ENCODE assay signal across 18 mouse cellular contexts in the genomic region with DNA sequence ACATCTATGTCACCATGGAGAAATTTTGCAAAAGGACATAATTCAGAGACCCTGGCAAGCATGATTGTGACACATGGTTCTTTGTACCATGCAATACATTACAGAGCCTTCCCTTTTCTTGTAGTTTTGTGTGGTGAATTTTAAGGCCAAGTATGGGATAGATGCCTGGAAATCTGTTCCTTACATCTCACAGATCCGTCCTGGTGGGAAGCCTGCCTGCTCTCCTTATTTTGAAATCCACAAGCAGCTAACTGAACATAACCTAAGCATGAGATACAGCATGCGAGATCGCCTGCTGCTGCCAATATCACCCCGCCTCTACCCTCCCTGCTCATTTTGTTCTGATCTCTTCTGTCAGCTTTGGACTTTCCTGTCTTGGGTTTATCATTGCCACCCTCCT.
DNase-seq lines count a peak whose midpoint lies in the region; ATAC-seq and TF ChIP-seq lines count a peak whose summit lies in the region.
"Had no signal": no experiment of that assay in that cellular context is flagged by ENCODE, and none has a peak within 500 bp of the region (broad histone marks: within the 10 kb centered on the region; RNA-seq: fewer than 3 reads in every experiment).

No protein-coding gene starts in this region.

- 42% methylated on average over 4 of the region's 4 CpGs for WGBS in forebrain, embryonic 15.5 days
- WGBS in forebrain, embryonic 12.5 days: 80% methylated on average over 4 of the region's 4 CpGs
- WGBS in hindbrain, postnatal 0 days: 55% methylated on average over 4 of the region's 4 CpGs
- WGBS in hindbrain, embryonic 16.5 days: 62% methylated on average over 4 of the region's 4 CpGs

- no peak for TF ChIP-seq POLR2A in brain, embryonic 14.5 days (IDR thresholded peaks at IDR 0.05; ENCODE audit: borderline replicate concordance, extremely low read depth, insufficient read depth, insufficient read length, poor library complexity, severe bottlenecking)

- no peaks in the 10 kb centered on the region for H3K9me3 ChIP-seq in forebrain, embryonic 15.5 days
- no peaks in the 10 kb centered on the region for H3K9me3 ChIP-seq in forebrain, embryonic 12.5 days
- no peaks in the 10 kb centered on the region for H3K9me3 ChIP-seq in hindbrain, postnatal 0 days (ENCODE audit: low read length)
- no peaks in the 10 kb centered on the region for H3K9me3 ChIP-seq in hindbrain, embryonic 16.5 days (ENCODE audit: control insufficient read depth, low read length)
- H3K9me3 ChIP-seq: limb, embryonic 12.5 days; liver, embryonic 15.5 days had no signal

- DNase-seq in brain, adult 2 months (ENCODE audit: low read depth, low spot score): peak; percentile 43
- DNase-seq in brain, embryonic 14.5 days (ENCODE audit: low read depth): peak; percentile 75
- peak; percentile 13 to 14 for DNase-seq in layer of hippocampus, adult 8-10 months (ENCODE audit: low spot score in 2 of 2)
- DNase-seq in gastrocnemius, postnatal 25 days: no peak
- DNase-seq in hindbrain, postnatal 0 days (ENCODE audit: low spot score): no peak
- DNase-seq: adrenal gland, adult 8-10 months; gastrocnemius, postnatal 36 days; heart, postnatal 36 days; kidney, adult 8-10 months; retina, postnatal 1 day; thymus, postnatal 36 days had no signal

- no peak overlapping the region for H3K9ac ChIP-seq in forebrain, embryonic 15.5 days (replicated peaks)
- H3K9ac ChIP-seq in forebrain, embryonic 12.5 days: no peak overlapping the region
- no peak overlapping the region for H3K9ac ChIP-seq in hindbrain, postnatal 0 days (replicated peaks; ENCODE audit: low read length)
- no peak overlapping the region for H3K9ac ChIP-seq in hindbrain, embryonic 16.5 days (ENCODE audit: low read depth, low read length)
- H3K9ac ChIP-seq: limb, embryonic 12.5 days; liver, embryonic 15.5 days had no signal

- no peak overlapping the region for H3K4me3 ChIP-seq in forebrain, embryonic 15.5 days
- no peak overlapping the region for H3K4me3 ChIP-seq in forebrain, embryonic 12.5 days (replicated peaks)
- no peak overlapping the region for H3K4me3 ChIP-seq in hindbrain, postnatal 0 days (ENCODE audit: low read length)
- H3K4me3 ChIP-seq in hindbrain, embryonic 16.5 days (ENCODE audit: low read length): no peak overlapping the region
- H3K4me3 ChIP-seq: limb, embryonic 12.5 days; liver, embryonic 15.5 days had no signal

- H3K27me3 ChIP-seq in forebrain, embryonic 15.5 days: no peaks in the 10 kb centered on the region
- H3K27me3 ChIP-seq in forebrain, embryonic 12.5 days: no peaks in the 10 kb centered on the region
- no peaks in the 10 kb centered on the region for H3K27me3 ChIP-seq in hindbrain, postnatal 0 days (ENCODE audit: insufficient read depth, low read length)
- H3K27me3 ChIP-seq in hindbrain, embryonic 16.5 days (replicated peaks; ENCODE audit: control insufficient read depth, insufficient read depth, low read length): no peaks in the 10 kb centered on the region
- H3K27me3 ChIP-seq: limb, embryonic 12.5 days; liver, embryonic 15.5 days had no signal

- peak overlapping the region; percentile 55 for H3K27ac ChIP-seq in forebrain, embryonic 15.5 days (replicated peaks)
- H3K27ac ChIP-seq in forebrain, embryonic 12.5 days: no peak overlapping the region
- no peak overlapping the region for H3K27ac ChIP-seq in hindbrain, postnatal 0 days
- no peak overlapping the region for H3K27ac ChIP-seq in hindbrain, embryonic 16.5 days (ENCODE audit: low read depth, low read length)
- H3K27ac ChIP-seq: limb, embryonic 12.5 days; liver, embryonic 15.5 days had no signal

- peak; percentile 85 for ATAC-seq in forebrain, embryonic 15.5 days (replicated peaks)
- no peak for ATAC-seq in forebrain, embryonic 12.5 days (ENCODE audit: low FRiP score)
- no peak for ATAC-seq in hindbrain, postnatal 0 days
- no peak for ATAC-seq in hindbrain, embryonic 16.5 days
- ATAC-seq: CD4-positive, CD25-positive, alpha-beta regulatory T cell, adult 4 months had no signal

- no peak for TF ChIP-seq CTCF in brain, embryonic 14.5 days (IDR thresholded peaks at IDR 0.05; ENCODE audit: borderline replicate concordance, extremely low read depth, insufficient read depth, insufficient read length)
- no peak for TF ChIP-seq CTCF in hindbrain, postnatal 0 days (IDR thresholded peaks at IDR 0.05; ENCODE audit: low read depth)

- no peak overlapping the region for H3K4me2 ChIP-seq in forebrain, embryonic 15.5 days (replicated peaks)
- no peak overlapping the region for H3K4me2 ChIP-seq in forebrain, embryonic 12.5 days
- H3K4me2 ChIP-seq in hindbrain, postnatal 0 days (ENCODE audit: low read depth, low read length): no peak overlapping the region
- H3K4me2 ChIP-seq in hindbrain, embryonic 16.5 days (ENCODE audit: low read length): no peak overlapping the region
- H3K4me2 ChIP-seq: heart, embryonic 11.5 days; limb, embryonic 12.5 days; liver, embryonic 15.5 days had no signal

- H3K4me1 ChIP-seq in forebrain, embryonic 15.5 days: 0 out of 2 replicates have a peak, but pooled peaks cover 5% of the 10 kb centered on the region
- H3K4me1 ChIP-seq in forebrain, embryonic 12.5 days: no peaks in the 10 kb centered on the region
- no peaks in the 10 kb centered on the region for H3K4me1 ChIP-seq in hindbrain, postnatal 0 days (ENCODE audit: insufficient read depth, low read length)
- no peaks in the 10 kb centered on the region for H3K4me1 ChIP-seq in hindbrain, embryonic 16.5 days (ENCODE audit: control insufficient read depth, insufficient read depth, low read depth, low read length)
- H3K4me1 ChIP-seq: limb, embryonic 12.5 days; liver, embryonic 15.5 days had no signal

- no peaks in the 10 kb centered on the region for H3K36me3 ChIP-seq in forebrain, embryonic 15.5 days
- no peaks in the 10 kb centered on the region for H3K36me3 ChIP-seq in forebrain, embryonic 12.5 days (replicated peaks)
- H3K36me3 ChIP-seq in hindbrain, postnatal 0 days (ENCODE audit: insufficient read depth, low read length): no peaks in the 10 kb centered on the region
- no peaks in the 10 kb centered on the region for H3K36me3 ChIP-seq in hindbrain, embryonic 16.5 days (ENCODE audit: control insufficient read depth, insufficient read depth, low read length)
- H3K36me3 ChIP-seq: limb, embryonic 12.5 days; liver, embryonic 15.5 days had no signal

Comparison
In these comparisons a context has a peak if more than half of its experiments do, and no peak if none do; other contexts are left out.
1. DNase-seq: peak in brain, adult 2 months (single experiment), brain, embryonic 14.5 days (single experiment) and layer of hippocampus, adult 8-10 months (2 of 2); none in gastrocnemius, postnatal 25 days (single experiment) and hindbrain, postnatal 0 days (single experiment).